Mouse (Mus musculus) testis, adult 2 months (tissue): ENCODE results near the gene Alk.

ENCODE experiments used
- CTCF ChIP-seq: fragments of 200-500 bp; IDR thresholded peaks from 2 replicates; pipeline ENCODE4 v1.5.1; 2012; ENCODE audit warnings: low read depth, mild to moderate bottlenecking, inconsistent platforms, low read length, moderate library complexity; ENCODE audit not compliant: control insufficient read depth, insufficient read depth, insufficient replicate concordance
- POLR2A ChIP-seq: fragments of 200-500 bp; IDR thresholded peaks from 2 replicates; pipeline ENCODE4 v1.6.1; 2012; ENCODE audit warnings: low read depth, mild to moderate bottlenecking, inconsistent platforms, low read length, moderate library complexity; ENCODE audit not compliant: control insufficient read depth

- no peak for TF ChIP-seq CTCF
- no peak for TF ChIP-seq POLR2A
These were observed 689.9 kb downstream of the Alk start for GRCm38 (mm10) chr17:71914541-71914940.
